25 mouse cellular contexts compared by ENCODE assay signal in the genomic region with DNA sequence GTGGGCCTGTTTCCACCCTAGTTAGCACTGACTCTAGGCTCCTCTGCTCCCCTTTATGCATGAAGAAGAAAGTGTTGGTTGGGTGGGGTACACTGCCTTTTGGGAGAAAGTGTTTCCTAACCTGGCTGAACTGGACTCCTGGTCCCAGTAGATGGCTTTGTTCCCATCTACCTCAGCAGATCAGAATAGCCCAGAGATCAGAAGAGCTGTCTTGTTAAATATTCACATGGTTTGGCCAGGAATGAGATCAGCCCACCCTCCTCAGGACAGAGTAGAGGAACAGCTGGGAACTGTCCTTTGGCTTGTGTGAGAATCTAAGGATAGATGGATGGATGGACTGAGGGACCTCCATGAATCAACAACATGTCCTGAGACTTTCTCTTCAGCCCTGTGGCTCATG. TPM values are rescaled to one million over a fixed set of nuclear protein-coding genes. Genes with fewer than 3 reads are reported as not detected.
"Had no signal": no experiment of that assay in that cellular context is flagged by ENCODE, and none has a peak within 500 bp of the region (broad histone marks: within the 10 kb centered on the region; RNA-seq: fewer than 3 reads in every experiment).

No protein-coding gene starts in this region.

- H3K9ac ChIP-seq: liver, embryonic 12.5 days; liver, embryonic 15.5 days; lung, embryonic 15.5 days; midbrain, embryonic 13.5 days; neural tube, embryonic 13.5 days; stomach, embryonic 15.5 days had no signal

- H3K27ac ChIP-seq: left cerebral cortex, adult 2 months; liver, embryonic 12.5 days; liver, embryonic 15.5 days; lung, embryonic 15.5 days; midbrain, embryonic 10.5 days; midbrain, embryonic 13.5 days; neural tube, embryonic 13.5 days; stomach, embryonic 15.5 days had no signal

- DNase-seq: layer of hippocampus, postnatal 36 days; lung, adult 18-20 months; lung, postnatal 10 days; lung, postnatal 36 days; retina, postnatal 1 day; right cerebral cortex, postnatal 25 days; spleen, adult 18-20 months; thymus, adult 18-20 months; thymus, postnatal 4 days had no signal

- H3K9me3 ChIP-seq: stomach, embryonic 15.5 days had no signal

- H3K4me1 ChIP-seq: liver, embryonic 12.5 days; liver, embryonic 15.5 days; lung, embryonic 15.5 days; megakaryocyte, embryonic 14.5 days; midbrain, embryonic 10.5 days; midbrain, embryonic 13.5 days; neural tube, embryonic 13.5 days; stomach, embryonic 15.5 days had no signal

- H3K4me2 ChIP-seq: liver, embryonic 12.5 days; liver, embryonic 15.5 days; lung, embryonic 15.5 days; midbrain, embryonic 13.5 days; neural tube, embryonic 13.5 days; stomach, embryonic 15.5 days had no signal

- ATAC-seq: intestine, postnatal 0 days; liver, embryonic 12.5 days; midbrain, embryonic 13.5 days; midbrain, embryonic 16.5 days had no signal

- H3K27me3 ChIP-seq: liver, embryonic 12.5 days; liver, embryonic 15.5 days; lung, embryonic 15.5 days; megakaryocyte, embryonic 14.5 days; midbrain, embryonic 13.5 days; neural tube, embryonic 13.5 days; stomach, embryonic 15.5 days had no signal

- H3K4me3 ChIP-seq: left cerebral cortex, adult 2 months; liver, embryonic 12.5 days; liver, embryonic 15.5 days; lung, embryonic 15.5 days; megakaryocyte, embryonic 14.5 days; midbrain, embryonic 10.5 days; midbrain, embryonic 13.5 days; myocyte; neural tube, embryonic 13.5 days; stomach, embryonic 15.5 days had no signal

- H3K36me3 ChIP-seq: liver, embryonic 12.5 days; liver, embryonic 15.5 days; lung, embryonic 15.5 days; midbrain, embryonic 10.5 days; midbrain, embryonic 13.5 days; neural tube, embryonic 13.5 days; stomach, embryonic 15.5 days had no signal

RNA-seq across cellular contexts. Expression of a gene that starts 14.9 kb away (rescaled TPM):
- polyA plus RNA-seq: intestine, embryonic 14.5 days; limb, embryonic 11.5 days; liver, embryonic 12.5 days; lung, embryonic 15.5 days; midbrain, embryonic 10.5 days; midbrain, embryonic 13.5 days; midbrain, embryonic 16.5 days; myocyte; neural tube, embryonic 13.5 days; stomach, embryonic 15.5 days had no signal

RNA-seq across cellular contexts. Expression of a gene that starts 33.8 kb away (rescaled TPM):
- polyA plus RNA-seq: intestine, embryonic 14.5 days; intestine, postnatal 0 days; limb, embryonic 11.5 days; limb, embryonic 14.5 days; liver, embryonic 12.5 days; lung, embryonic 15.5 days; midbrain, embryonic 10.5 days; midbrain, embryonic 13.5 days; midbrain, embryonic 16.5 days; myocyte; neural tube, embryonic 13.5 days; stomach, embryonic 15.5 days; testis, adult 2 months had no signal

RNA-seq across cellular contexts. Expression of a gene that starts 39.7 kb away (rescaled TPM):
- polyA plus RNA-seq: limb, embryonic 11.5 days; liver, embryonic 12.5 days; liver, embryonic 15.5 days; lung, embryonic 15.5 days; midbrain, embryonic 16.5 days had no signal

RNA-seq across cellular contexts. Expression of a gene that starts 50.4 kb away (rescaled TPM):
- polyA plus RNA-seq: limb, embryonic 11.5 days; limb, embryonic 14.5 days; liver, embryonic 12.5 days; lung, embryonic 15.5 days; midbrain, embryonic 10.5 days; midbrain, embryonic 13.5 days; midbrain, embryonic 16.5 days; neural tube, embryonic 13.5 days; stomach, embryonic 15.5 days had no signal

RNA-seq across cellular contexts. Expression of a gene that starts 56.3 kb away (rescaled TPM):
- polyA plus RNA-seq: intestine, embryonic 14.5 days; limb, embryonic 11.5 days; midbrain, embryonic 10.5 days; midbrain, embryonic 13.5 days; neural tube, embryonic 13.5 days; stomach, embryonic 15.5 days; testis, adult 2 months had no signal
